Mouse (Mus musculus): ENCODE results near the gene Fcgr3. TPM values are rescaled to one million over a fixed set of nuclear protein-coding genes. Genes with fewer than 3 reads are reported as not detected.
A peak's percentile ranks its signal among the peaks of the same experiment; 100 is the strongest.

The Fcgr3 gene
- polyA plus RNA-seq, 1 experiment, result not detected

DNA sequence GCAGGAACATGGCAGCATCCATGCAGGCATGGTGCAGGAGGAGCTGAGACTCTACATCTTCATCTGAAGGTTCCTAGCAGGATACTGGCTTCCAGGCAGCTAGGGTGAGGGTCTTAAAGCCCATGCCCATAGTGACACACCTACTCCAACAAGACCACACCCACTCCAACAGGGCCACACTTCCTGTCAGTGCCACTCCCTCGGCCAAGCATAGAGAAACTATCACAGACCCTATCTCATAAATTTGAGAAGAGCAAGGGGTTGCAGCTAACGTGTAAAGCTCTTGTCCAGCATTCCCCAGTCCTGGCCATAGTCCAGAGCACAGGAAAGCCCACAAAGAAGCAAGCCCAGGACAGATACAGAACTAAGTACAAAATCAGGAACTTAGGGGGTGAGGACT lies 36.3 kb upstream of the Fcgr3 start:
- Histone ChIP-seq H3K79me3 (ENCODE audit: low read depth) (no peaks in the 10 kb centered on the region), H3K27me3 (ENCODE audit: control insufficient read depth, insufficient read depth, insufficient read length) (no peaks in the 10 kb centered on the region), H3ac (ENCODE audit: control insufficient read depth, insufficient read length, low read depth) (no peak overlapping the region), H3K4me3 (ENCODE audit: insufficient read depth, poor library complexity, severe bottlenecking) (no peak overlapping the region), H3K36me3 (ENCODE audit: control insufficient read depth, insufficient read depth) (no peaks in the 10 kb centered on the region), H3K79me2 (ENCODE audit: control insufficient read depth, insufficient read depth) (no peaks in the 10 kb centered on the region)
- TF ChIP-seq MAX (IDR thresholded peaks at IDR 0.05) (no peak), MYOD1 (IDR thresholded peaks at IDR 0.05; ENCODE audit: control insufficient read depth, insufficient read length, low read depth) (no peak), FOSL1 (IDR thresholded peaks at IDR 0.05; ENCODE audit: insufficient read depth, low read length, poor library complexity, severe bottlenecking) (no peak), CTCF (IDR thresholded peaks at IDR 0.05; ENCODE audit: control insufficient read depth, insufficient read depth, insufficient read length) (no peak), MYOG (IDR thresholded peaks at IDR 0.05; ENCODE audit: control insufficient read depth, extremely low read depth, insufficient read length) (no peak), USF1 (IDR thresholded peaks at IDR 0.05; ENCODE audit: low read depth) (no peak), CEBPB (IDR thresholded peaks at IDR 0.05; ENCODE audit: low read depth) (no peak)

DNA sequence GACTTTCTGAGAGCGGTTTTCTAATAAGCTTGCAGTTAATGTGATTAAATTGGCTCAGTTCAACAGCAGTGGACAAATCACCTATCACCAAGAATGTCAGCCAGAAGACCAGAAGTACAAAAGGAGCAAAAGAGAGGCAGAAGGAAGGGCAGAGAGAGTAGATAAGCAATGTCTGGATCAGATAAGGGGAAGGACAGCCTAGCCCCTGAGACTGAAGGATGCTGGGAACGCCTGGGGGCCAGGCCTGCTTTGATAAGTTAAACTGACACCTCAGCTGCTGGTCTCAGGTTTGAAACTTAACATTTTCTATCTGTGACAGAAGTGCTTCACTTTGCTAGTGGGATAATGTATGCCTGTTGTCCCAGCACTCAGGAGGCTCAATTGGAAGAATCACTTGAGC lies 32.9 kb upstream of the Fcgr3 start:
- Histone ChIP-seq H3K36me3 (ENCODE audit: control insufficient read depth, insufficient read depth) (no peaks in the 10 kb centered on the region), H3K79me3 (ENCODE audit: low read depth) (no peaks in the 10 kb centered on the region), H3ac (ENCODE audit: control insufficient read depth, insufficient read length, low read depth) (no peak overlapping the region), H3K27me3 (ENCODE audit: control insufficient read depth, insufficient read depth, insufficient read length) (no peaks in the 10 kb centered on the region), H3K79me2 (ENCODE audit: control insufficient read depth, insufficient read depth) (no peaks in the 10 kb centered on the region), H3K4me3 (ENCODE audit: insufficient read depth, poor library complexity, severe bottlenecking) (no peak overlapping the region)
- TF ChIP-seq CEBPB (IDR thresholded peaks at IDR 0.05; ENCODE audit: low read depth) (no peak), FOSL1 (IDR thresholded peaks at IDR 0.05; ENCODE audit: insufficient read depth, low read length, poor library complexity, severe bottlenecking) (no peak), CTCF (IDR thresholded peaks at IDR 0.05; ENCODE audit: control insufficient read depth, insufficient read depth, insufficient read length) (no peak), MYOG (IDR thresholded peaks at IDR 0.05; ENCODE audit: control insufficient read depth, extremely low read depth, insufficient read length) (no peak), USF1 (IDR thresholded peaks at IDR 0.05; ENCODE audit: low read depth) (no peak), MYOD1 (IDR thresholded peaks at IDR 0.05; ENCODE audit: control insufficient read depth, insufficient read length, low read depth) (no peak), MAX (IDR thresholded peaks at IDR 0.05) (no peak)

DNA sequence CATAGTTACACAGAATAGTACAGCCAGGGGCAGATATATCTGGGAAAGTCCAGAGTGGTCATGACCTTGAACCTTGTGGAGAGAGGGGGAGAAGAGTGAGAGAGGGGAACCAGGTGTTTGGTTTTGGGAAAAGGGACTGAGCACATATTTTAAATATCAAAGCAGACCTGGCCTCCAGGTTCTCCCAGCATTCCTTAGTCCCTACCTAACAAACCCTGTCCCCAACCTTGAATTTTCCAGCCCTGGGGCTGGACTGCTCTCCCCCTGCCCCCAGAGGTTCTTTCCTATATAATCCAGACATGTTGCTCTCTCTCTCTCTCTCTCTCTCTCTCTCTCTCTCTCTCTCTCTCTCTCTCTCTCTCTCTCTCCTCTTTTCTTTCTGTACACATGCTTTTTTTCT lies 32.4 kb upstream of the Fcgr3 start:
- Histone ChIP-seq H3K79me3 (ENCODE audit: low read depth) (no peaks in the 10 kb centered on the region), H3ac (ENCODE audit: control insufficient read depth, insufficient read length, low read depth) (no peak overlapping the region), H3K27me3 (ENCODE audit: control insufficient read depth, insufficient read depth, insufficient read length) (no peaks in the 10 kb centered on the region), H3K4me3 (ENCODE audit: insufficient read depth, poor library complexity, severe bottlenecking) (no peak overlapping the region), H3K36me3 (ENCODE audit: control insufficient read depth, insufficient read depth) (no peaks in the 10 kb centered on the region), H3K79me2 (ENCODE audit: control insufficient read depth, insufficient read depth) (no peaks in the 10 kb centered on the region)
- TF ChIP-seq FOSL1 (IDR thresholded peaks at IDR 0.05; ENCODE audit: insufficient read depth, low read length, poor library complexity, severe bottlenecking) (no peak), CEBPB (IDR thresholded peaks at IDR 0.05; ENCODE audit: low read depth) (no peak), MAX (IDR thresholded peaks at IDR 0.05) (no peak), MYOD1 (IDR thresholded peaks at IDR 0.05; ENCODE audit: control insufficient read depth, insufficient read length, low read depth) (no peak), MYOG (IDR thresholded peaks at IDR 0.05; ENCODE audit: control insufficient read depth, extremely low read depth, insufficient read length) (no peak)

DNA sequence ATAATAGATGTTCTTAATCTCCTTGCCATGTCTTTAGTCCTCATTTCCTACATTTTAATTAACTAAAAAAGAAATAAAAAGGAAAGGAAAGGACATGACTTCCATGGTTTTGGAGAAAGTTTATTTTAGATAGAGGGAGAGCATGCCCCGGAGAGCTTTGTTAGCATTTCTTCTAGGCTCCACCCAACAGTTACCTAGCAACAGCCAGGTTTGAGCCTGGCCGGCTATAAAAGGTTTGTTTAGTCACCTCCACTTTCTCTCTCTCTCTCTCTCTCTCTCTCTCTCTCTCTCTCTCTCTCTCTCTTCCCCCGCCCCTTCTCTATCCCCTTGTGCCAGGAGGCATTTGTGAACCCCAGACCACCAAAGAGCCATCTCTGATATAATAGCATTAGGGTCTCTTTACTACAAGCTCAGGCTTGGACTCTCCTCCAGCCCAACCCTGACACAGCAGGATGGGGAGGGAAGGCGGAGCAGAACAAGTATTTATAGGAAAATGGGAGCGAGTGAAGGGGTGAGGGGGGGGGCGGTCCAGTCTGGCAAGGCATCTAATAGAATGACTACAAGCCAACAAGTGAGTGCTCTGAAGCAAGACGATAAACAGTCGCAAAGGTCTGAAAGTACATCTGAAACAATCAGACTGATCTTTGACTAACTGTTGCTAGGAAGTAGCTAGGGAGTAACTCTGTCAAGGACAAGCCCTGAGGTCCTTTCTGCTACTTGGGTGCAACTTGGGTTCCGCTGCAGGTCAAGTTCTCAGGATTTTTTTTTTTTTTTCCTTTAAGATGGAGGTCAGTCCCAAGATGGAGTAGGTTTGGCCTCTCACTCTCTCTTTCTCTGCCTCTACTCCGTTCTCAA lies 31.6 kb upstream of the Fcgr3 start:
- TF ChIP-seq CEBPB (IDR thresholded peaks at IDR 0.05; ENCODE audit: low read depth) (no peak), MYOG (IDR thresholded peaks at IDR 0.05; ENCODE audit: control insufficient read depth, extremely low read depth, insufficient read length) (no peak), MAX (IDR thresholded peaks at IDR 0.05) (no peak), FOSL1 (IDR thresholded peaks at IDR 0.05; ENCODE audit: insufficient read depth, low read length, poor library complexity, severe bottlenecking) (no peak), CTCF (IDR thresholded peaks at IDR 0.05; ENCODE audit: control insufficient read depth, insufficient read depth, insufficient read length) (no peak), USF1 (IDR thresholded peaks at IDR 0.05; ENCODE audit: low read depth) (no peak), MYOD1 (IDR thresholded peaks at IDR 0.05; ENCODE audit: control insufficient read depth, insufficient read length, low read depth) (no peak)
- Histone ChIP-seq H3ac (ENCODE audit: control insufficient read depth, insufficient read length, low read depth) (no peak overlapping the region), H3K27me3 (ENCODE audit: control insufficient read depth, insufficient read depth, insufficient read length) (no peaks in the 10 kb centered on the region), H3K36me3 (ENCODE audit: control insufficient read depth, insufficient read depth) (no peaks in the 10 kb centered on the region), H3K79me3 (ENCODE audit: low read depth) (no peaks in the 10 kb centered on the region), H3K4me3 (ENCODE audit: insufficient read depth, poor library complexity, severe bottlenecking) (no peak overlapping the region), H3K79me2 (ENCODE audit: control insufficient read depth, insufficient read depth) (no peaks in the 10 kb centered on the region)

DNA sequence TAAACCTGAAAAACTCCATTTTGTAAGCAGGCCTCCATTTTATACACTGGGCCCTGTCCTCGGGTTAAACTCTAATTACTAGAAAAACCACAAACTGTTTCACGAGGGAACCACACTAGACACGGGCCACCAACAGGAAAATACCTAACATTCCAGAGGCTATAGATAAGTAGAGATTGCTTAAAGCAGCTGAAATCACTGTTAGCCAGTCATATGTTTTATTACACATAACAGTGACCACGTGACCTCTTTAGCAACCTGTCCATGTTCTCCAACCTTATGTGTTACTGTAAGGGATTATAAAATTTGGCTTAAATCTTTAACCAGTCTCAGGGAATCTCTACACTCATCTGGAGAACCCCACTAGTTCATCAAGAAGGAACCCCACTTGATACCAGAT lies 29.7 kb upstream of the Fcgr3 start:
- no peaks in the 10 kb centered on the region for H3K79me3 ChIP-seq (ENCODE audit: low read depth)
- no peak overlapping the region for H3K4me3 ChIP-seq (ENCODE audit: insufficient read depth, poor library complexity, severe bottlenecking)
- H3ac ChIP-seq (ENCODE audit: control insufficient read depth, insufficient read length, low read depth), result no peak overlapping the region
- no peaks in the 10 kb centered on the region for H3K27me3 ChIP-seq (ENCODE audit: control insufficient read depth, insufficient read depth, insufficient read length)
- no peaks in the 10 kb centered on the region for H3K36me3 ChIP-seq (ENCODE audit: control insufficient read depth, insufficient read depth)
- peak; percentile 71 for TF ChIP-seq CEBPB (IDR thresholded peaks at IDR 0.05; ENCODE audit: low read depth)
- TF ChIP-seq USF1 (IDR thresholded peaks at IDR 0.05; ENCODE audit: low read depth), result peak; percentile 91
- peak; percentile 74 for TF ChIP-seq MYOD1 (IDR thresholded peaks at IDR 0.05; ENCODE audit: control insufficient read depth, insufficient read length, low read depth)
- TF ChIP-seq MAX (IDR thresholded peaks at IDR 0.05), result no peak
- H3K79me2 ChIP-seq (ENCODE audit: control insufficient read depth, insufficient read depth), result no peaks in the 10 kb centered on the region

DNA sequence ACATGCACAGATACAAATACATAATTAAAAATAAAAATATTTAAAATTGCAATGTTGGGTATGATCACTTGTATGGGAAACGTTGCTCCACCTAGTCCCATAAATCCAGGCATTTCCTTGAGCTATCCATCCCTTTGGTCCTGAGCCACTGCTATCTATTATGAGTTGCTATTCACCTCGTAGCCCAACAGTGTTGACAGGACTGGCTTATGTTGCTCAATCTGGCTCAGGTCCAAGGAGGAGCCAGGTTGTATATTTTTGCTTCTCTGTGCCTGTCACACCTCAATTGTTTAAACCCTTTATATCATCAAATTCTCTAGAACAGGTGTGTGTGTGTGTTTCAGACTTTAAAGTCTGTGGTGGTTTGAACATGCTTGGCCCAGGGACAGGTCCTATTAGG lies 26.0 kb upstream of the Fcgr3 start:
- Histone ChIP-seq H3K36me3 (ENCODE audit: control insufficient read depth, insufficient read depth) (no peaks in the 10 kb centered on the region), H3K79me3 (ENCODE audit: low read depth) (no peaks in the 10 kb centered on the region), H3ac (ENCODE audit: control insufficient read depth, insufficient read length, low read depth) (no peak overlapping the region), H3K4me3 (ENCODE audit: insufficient read depth, poor library complexity, severe bottlenecking) (no peak overlapping the region), H3K79me2 (ENCODE audit: control insufficient read depth, insufficient read depth) (no peaks in the 10 kb centered on the region), H3K27me3 (ENCODE audit: control insufficient read depth, insufficient read depth, insufficient read length) (no peaks in the 10 kb centered on the region)
- TF ChIP-seq USF1 (IDR thresholded peaks at IDR 0.05; ENCODE audit: low read depth) (no peak), MAX (IDR thresholded peaks at IDR 0.05) (no peak), FOSL1 (IDR thresholded peaks at IDR 0.05; ENCODE audit: insufficient read depth, low read length, poor library complexity, severe bottlenecking) (no peak), MYOG (IDR thresholded peaks at IDR 0.05; ENCODE audit: control insufficient read depth, extremely low read depth, insufficient read length) (no peak), CTCF (IDR thresholded peaks at IDR 0.05; ENCODE audit: control insufficient read depth, insufficient read depth, insufficient read length) (no peak), CEBPB (IDR thresholded peaks at IDR 0.05; ENCODE audit: low read depth) (no peak), MYOD1 (IDR thresholded peaks at IDR 0.05; ENCODE audit: control insufficient read depth, insufficient read length, low read depth) (no peak)

Data from C2C12 (cell line).